Mouse (Mus musculus) CH12.LX (cell line): ENCODE data around the gene Dlk2.

Source experiments
- CTCF ChIP-seq, 2 experiments: IDR thresholded peaks in 1 of 2; conservative IDR thresholded peaks in 1 of 2; 2 replicates each; pipeline ENCODE4 v1.5.1; 2011 to 2012; ENCODE audit warnings: low read depth in 2 of 2, low read length in 2 of 2, improper control_type of control experiment in 1 of 2, inconsistent platforms in 1 of 2, mild to moderate bottlenecking in 1 of 2, moderate library complexity in 1 of 2
- ETS1 ChIP-seq: conservative IDR thresholded peaks from 2 replicates; pipeline ENCODE4 v1.6.1; 2012; ENCODE audit warnings: low read depth, mild to moderate bottlenecking, inconsistent platforms, low read length, improper control_type of control experiment, moderate library complexity
- POLR2A ChIP-seq: IDR thresholded peaks from 2 replicates; pipeline ENCODE4 v1.6.1; 2011; ENCODE audit warnings: low read depth, mild to moderate bottlenecking, improper control_type of control experiment, low read length
- POLR2AphosphoS2 ChIP-seq: IDR thresholded peaks from 2 replicates; pipeline ENCODE4 v1.6.1; 2011; ENCODE audit warnings: low read depth, low read length, improper control_type of control experiment
- TCF12 ChIP-seq: IDR thresholded peaks from 2 replicates; pipeline ENCODE4 v1.6.1; 2014; ENCODE audit warnings: low read depth, mild to moderate bottlenecking, inconsistent platforms, low read length, improper control_type of control experiment

DNA sequence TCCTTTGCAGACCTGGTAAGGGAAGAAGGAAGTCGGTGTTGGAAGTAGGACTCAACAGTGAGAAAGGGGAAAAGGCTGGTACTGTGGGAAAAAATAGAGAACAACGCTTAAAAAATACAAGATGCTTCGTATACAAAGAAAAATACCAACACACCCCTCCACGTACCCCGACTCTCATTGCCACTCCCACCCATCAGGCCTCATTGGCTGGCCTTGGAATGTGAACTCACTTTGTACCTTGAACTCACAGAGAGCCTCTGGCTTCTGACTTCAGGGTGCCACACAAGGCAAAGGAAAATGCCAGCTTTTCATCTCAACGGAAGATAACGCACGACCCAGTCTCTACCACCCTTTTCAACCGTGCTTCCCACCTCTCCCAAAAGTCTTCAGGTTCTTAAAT, 14.1 kb upstream of the Dlk2 start:
- TF ChIP-seq CTCF (conservative IDR thresholded peaks at IDR 0.05 in 1 of 2, IDR thresholded peaks at IDR 0.05 in 1 of 2; ENCODE audit: low read depth in 2 of 2, low read length in 2 of 2) (no peak), POLR2AphosphoS2 (no peak), POLR2A (no peak), TCF12 (no peak), ETS1 (no peak)
